Mouse (Mus musculus) hematopoietic stem cell, adult 5-6 weeks (primary cell): Measurements from ENCODE around the gene Cox17. TPM values are rescaled to one million over a fixed set of nuclear protein-coding genes. Genes with fewer than 3 reads are reported as not detected.

ENCODE experiments used
- ATAC-seq, 2 experiments: fragments of 125-278 bp in 1 of 2; replicated peaks in 1 of 2; 2 replicates each; pipeline ENCODE4 v1.8.0; 2016 to 2017; ENCODE audit warnings: inconsistent platforms in 2 of 2, mild to moderate bottlenecking in 2 of 2, moderate number of reproducible peaks in 2 of 2, low read depth in 1 of 2, moderate TSS enrichment in 1 of 2; ENCODE audit not compliant: low FRiP score in 2 of 2, poor library complexity in 2 of 2, severe bottlenecking in 2 of 2, insufficient read depth in 1 of 2, low TSS enrichment in 1 of 2
- total RNA-seq: library from RNA; stranded (forward); fragments of 172-1452, 232-1000 nt; gene quantifications from 2 replicates; pipeline ENCODE4 v1.2.3, GENCODE M21; 2017

Gene Cox17
- total RNA-seq, 1 experiment from 2014 or later: 294 TPM

DNA sequence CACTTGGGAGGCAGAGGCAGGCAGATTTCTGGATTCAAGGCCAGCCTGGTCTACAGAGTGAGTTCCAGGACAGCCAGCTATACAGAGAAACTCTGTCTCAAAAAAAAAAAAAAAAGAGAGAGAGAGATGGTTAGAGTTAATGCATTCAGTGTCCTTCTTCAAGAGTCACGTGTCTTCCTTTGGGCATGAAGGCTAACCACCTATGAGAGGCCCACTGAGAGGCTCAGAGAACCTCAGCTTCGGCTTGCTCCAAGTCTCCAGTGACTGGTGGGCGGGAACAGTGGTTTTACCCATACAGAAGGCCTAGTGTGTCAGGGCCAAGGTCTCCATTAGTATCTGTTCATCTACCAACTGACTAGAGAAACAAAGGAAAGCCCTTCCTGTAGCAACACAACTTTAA, 52.3 kb downstream of the Cox17 start:
- ATAC-seq: no peak

DNA sequence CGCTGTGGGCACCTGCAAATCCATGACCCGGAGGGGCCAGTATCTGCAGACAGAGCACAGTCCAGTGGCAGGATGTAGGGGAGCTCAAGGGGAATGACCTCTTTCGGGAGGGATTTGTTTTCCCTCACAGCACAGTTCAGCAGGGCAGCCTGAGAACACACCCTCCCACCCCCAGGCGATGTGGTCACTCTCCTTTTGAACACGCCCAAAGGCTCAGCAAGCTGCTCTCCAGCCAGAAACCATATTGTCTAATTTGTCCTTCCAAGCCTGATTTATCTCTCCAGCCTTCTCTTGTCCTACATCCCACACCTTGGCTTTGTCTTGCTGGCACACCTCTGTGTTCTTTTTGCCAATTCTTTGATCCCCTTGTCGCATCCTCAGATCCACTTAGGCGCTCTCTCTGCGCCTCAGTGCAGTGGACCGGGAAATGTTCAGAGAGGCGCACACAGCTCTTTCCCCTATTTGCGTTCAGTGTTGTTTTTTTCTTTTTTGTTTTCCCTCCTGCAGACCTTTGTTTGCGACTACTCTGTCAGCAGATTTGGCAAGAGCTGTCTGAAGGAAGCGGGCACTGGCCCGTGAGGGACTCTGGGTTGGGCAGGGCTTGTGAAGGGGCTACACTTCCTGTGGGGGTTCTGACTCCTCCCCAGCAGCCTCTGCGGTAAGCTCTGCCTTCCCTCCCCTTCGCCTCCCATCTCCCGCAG, 52.9 kb downstream of the Cox17 start:
- ATAC-seq: peak; percentile 44 to 62

DNA sequence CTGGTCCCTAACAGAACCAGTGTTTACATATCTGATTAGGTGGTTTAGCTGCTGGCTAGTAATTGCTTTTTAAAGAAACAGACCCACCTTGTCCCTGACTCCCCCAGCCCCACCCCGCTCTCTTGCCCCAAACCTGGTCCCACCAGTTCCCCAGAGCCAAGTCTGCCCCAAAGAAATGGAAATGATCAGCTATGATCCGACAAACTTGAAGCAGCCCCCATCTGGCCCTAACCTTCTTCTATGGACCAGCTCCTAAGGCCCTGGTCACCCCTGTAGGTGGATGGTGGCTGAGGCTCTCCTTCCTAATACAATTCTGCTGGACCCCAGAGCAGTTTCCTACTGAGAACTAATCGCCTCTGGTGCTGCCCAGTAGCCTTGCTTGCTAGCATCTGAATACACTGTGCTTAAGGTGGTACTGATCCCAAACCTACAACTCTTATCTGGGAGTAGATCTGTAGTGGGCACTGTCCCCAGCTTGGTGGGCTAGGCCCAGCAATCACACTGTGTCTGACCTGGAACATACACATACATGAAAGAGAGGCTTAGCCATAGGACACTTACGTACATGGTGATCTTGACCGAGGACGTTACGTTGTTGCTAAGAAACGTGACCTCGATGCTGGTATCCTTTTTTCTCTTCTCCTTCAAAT, 53.6 kb downstream of the Cox17 start:
- ATAC-seq: no peak

GRCm38 (mm10) chr16:38401468-38401867, 54.7 kb downstream of the Cox17 start:
- no peak for ATAC-seq

Other genes starting within 250 kb of the Cox17 start
- not detected in 2 replicates for gene Nr1i2, start 52.2 kb upstream of the Cox17 start, total RNA-seq
- gene Maats1, start 4.8 kb upstream of the Cox17 start, total RNA-seq: not detected in 2 replicates
- gene Gm21987, start within 50 bp of the Cox17 start, total RNA-seq: not detected in 2 replicates
- gene Popdc2, start 15.2 kb downstream of the Cox17 start, total RNA-seq: 1.1 TPM in 1 of 2 replicates, not detected in the other
- not detected in 2 replicates for gene Pla1a, start 86.2 kb downstream of the Cox17 start, total RNA-seq
- gene Adprh, start 105.7 kb downstream of the Cox17 start, total RNA-seq: 11.1 and 23.8 TPM in 2 replicates
- 0.38 TPM in 1 of 2 replicates, not detected in the other for gene Cd80, start 108.6 kb downstream of the Cox17 start, total RNA-seq
- gene Timmdc1, start 175.7 kb downstream of the Cox17 start, total RNA-seq: 35.4 and 35.7 TPM in 2 replicates
- 17.8 and 19.9 TPM in 2 replicates for gene Poglut1, start 203.3 kb downstream of the Cox17 start, total RNA-seq
- 44.7 and 76.6 TPM in 2 replicates for gene Tmem39a, start 211.7 kb downstream of the Cox17 start, total RNA-seq